Mouse (Mus musculus) fat pad, adult 2 months (tissue): ENCODE results near the gene Clcn3.
"Not testable (repeated sequence)": the region's sequence is repeated elsewhere in the genome, so short reads cannot be mapped to it uniquely, and the experiment has no call there.

Source experiments
- DNase-seq: peaks from one replicate; pipeline ENCODE4 v3.0.0-alpha.2; 2011; ENCODE audit warnings: low read depth, low spot score; ENCODE audit errors: extremely low read depth

Gene Clcn3

GRCm38 (mm10) chr8:60982701-60983687 is at the start of gene Clcn3:
Clcn3 (minus strand) TSS chr8:60983300.
- peak; percentile 76 for DNase-seq

- DNase-seq, result no peak
These were observed 13.4 kb upstream of the Clcn3 start for GRCm38 (mm10) chr8:60996468-60996867.

GRCm38 (mm10) chr8:60993639-60993986 is 10.5 kb upstream of the Clcn3 start:
- no peak for DNase-seq

GRCm38 (mm10) chr8:60992910-60993638 is 10.0 kb upstream of the Clcn3 start, which contains the start of gene Nek1:
Nek1 (plus strand) TSS chr8:60993195.
- DNase-seq, result peak; percentile 70

DNA sequence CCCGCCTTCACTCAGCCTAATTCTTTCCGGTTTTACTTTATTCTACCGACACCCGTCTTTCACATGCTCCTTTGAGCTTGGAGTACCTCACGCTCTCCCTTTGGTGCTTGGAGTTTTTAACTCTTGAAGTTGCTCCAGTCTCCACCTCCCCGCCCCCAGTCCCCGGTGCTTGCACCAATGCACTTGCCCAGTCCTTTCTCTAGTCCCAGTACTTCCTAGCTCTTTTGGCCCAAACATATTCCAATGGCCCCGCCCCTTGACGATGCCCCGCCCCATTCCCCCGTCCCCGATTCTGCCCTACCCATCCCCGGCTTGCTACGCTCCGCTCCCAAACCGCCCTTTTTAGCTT is 9.4 kb upstream of the Clcn3 start:
- DNase-seq, result peak; percentile 51

DNA sequence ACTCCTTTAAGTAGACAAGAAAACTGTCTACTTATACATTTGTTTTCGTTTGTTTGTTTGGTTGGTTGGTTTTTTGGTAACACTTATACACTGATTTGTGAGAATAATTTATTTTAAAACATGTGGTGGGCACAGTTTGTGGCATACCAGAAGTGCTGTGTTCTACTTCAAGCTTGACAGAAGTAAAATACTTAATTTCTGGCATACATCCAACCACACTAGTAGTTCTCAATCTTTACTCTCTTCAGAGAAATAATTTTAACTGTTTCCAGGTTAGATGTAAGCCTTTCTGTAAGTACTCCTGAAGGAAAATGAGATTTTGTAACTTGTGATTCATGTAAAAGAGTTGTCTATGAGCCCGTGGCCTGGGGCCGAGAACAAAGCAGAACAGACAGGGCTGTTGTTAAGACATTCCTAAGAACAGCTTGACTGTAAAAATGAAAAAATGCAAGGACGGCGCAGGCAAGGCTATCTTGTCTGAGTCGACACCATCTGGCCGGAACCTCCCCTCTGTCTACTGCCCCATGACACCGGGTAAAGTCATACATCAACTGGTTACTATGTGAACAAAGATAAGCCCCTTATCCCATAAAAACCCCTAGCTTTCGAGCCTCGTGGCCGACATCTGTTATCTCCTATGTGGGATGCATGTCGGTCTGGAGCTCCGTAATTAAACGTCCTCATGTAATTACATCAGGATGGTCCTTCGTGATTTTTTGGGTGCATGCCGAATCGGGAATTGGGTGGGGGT is 1.3 kb upstream of the Clcn3 start:
- DNase-seq, result not testable (repeated sequence)

DNA sequence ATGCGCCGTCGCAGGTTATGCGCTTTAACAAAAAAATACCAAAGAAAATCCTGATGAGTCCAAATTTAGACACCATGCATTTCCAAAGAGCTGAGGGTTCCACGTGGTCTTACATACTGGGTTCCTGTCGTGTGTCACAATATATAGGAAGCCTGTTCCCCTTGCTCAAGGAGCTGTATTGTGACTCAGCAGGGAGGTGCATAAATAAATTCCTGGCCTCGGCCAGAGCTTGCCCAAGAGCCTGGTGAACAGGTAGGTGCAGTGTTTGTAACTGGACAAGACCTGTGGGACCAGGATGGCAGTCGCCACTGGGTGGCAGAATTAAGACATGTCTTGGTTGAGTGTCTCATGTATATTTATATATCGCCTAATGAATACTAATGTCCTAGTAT is 584 bp upstream of the Clcn3 start:
- peak; percentile 92 for DNase-seq

- no peak for DNase-seq
These were observed 1.7 kb downstream of the Clcn3 start for GRCm38 (mm10) chr8:60981388-60981787.

- DNase-seq, result no peak
These were observed 4.6 kb downstream of the Clcn3 start for GRCm38 (mm10) chr8:60978496-60978895.

- DNase-seq, result no peak
These were observed 6.3 kb downstream of the Clcn3 start for GRCm38 (mm10) chr8:60976818-60977217.

DNA sequence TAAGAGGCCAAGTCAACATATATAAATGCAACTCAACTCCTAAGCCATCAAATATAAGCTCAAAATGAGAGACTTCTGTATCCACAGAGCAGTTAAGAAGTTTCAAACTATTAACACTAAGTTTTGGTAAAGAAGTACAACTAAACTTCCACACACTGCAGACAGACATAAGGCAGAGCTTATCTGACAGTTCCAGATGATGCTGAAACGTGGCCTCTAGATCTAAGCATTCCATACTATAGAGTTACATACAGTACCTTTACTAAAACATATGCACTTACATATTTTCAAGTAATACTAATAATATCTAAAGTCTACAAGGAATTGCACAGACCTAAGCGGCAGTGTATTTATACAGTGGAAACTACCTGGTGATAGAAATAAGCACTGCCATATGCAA is 8.3 kb downstream of the Clcn3 start:
- DNase-seq, result no peak

- DNase-seq, result no peak
These were observed 9.7 kb downstream of the Clcn3 start for GRCm38 (mm10) chr8:60973448-60973847.

DNA sequence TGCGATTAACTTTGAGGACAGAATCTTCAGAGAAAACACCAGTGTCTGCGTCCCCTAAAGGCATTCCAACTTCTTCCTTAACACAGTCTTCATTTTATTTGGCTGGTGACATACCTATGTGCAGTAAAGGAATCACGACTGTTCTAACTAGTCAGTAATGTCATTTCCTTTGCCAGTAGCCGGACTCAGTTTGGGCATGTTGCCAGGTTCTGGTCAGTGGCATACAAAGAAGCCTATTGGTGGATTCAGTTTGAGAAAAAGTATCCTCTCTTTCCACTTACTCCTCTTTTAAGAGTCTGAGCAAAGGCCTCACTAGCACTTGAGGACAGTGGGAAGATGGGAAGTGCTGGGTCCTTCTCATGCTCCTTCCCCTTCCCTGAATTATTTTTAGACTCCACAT is 11.3 kb downstream of the Clcn3 start:
- DNase-seq, result no peak

GRCm38 (mm10) chr8:60969091-60969490 is 14.0 kb downstream of the Clcn3 start:
- DNase-seq, result no peak

- DNase-seq, result no peak
These were observed 17.4 kb downstream of the Clcn3 start for GRCm38 (mm10) chr8:60965741-60966140.

DNA sequence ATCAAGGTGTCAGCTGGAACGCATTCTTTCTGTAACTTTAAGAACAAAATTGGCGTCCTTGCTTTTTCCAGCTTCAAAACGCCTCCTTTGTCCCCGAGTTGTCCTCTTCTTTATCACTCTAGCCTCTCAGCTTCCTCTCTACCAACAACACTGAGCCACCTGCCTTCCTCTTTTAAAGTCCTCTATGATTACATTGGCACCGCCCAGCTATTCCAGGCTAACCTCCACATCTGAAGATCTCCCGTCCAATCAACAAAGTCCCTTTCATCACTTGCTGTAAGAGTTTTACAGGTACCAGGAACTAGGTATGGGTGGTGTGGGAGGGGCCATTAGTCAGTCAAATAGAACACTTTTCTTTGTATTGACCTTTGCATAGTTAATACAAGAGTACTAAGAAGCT is 17.8 kb downstream of the Clcn3 start:
- no peak for DNase-seq

DNA sequence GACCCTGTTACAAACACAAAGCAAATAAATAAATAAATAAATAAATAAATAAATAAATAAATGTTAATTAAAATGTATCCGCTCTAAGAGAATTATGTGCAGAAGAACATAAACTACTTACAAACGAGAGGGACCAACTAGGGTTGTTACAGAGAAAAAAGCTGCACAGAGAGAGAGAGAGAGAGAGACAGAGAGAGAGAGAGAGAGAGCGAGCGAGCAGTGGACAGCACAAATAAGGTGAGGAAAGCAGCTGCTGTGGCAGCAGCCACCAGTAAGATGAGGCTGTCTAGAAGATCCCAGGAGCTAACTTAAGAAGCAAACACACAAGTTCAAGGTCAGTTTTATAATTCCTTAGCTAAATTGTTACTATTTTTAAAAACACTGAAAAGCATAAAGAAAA is 18.6 kb downstream of the Clcn3 start:
- no peak for DNase-seq

DNA sequence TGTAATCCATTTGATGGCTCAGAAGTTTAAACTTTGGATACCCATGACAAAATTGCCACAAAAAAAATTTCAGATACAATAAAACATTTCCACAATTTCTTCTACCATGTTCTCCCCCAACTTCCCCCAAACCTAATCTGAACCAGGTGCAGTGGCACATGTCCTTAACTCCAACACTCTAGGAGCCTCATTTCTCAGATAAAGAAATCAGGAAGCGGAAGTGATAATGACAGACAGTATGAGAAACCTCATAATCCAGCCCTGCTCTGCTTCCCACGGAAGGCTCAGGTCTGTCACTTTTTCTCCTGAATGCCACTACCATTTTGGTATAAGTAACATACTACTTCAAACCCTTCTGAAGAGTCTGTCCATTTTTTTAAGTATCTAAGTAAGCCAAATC is 19.2 kb downstream of the Clcn3 start:
- DNase-seq, result no peak

- no peak for DNase-seq
These were observed 20.3 kb downstream of the Clcn3 start for GRCm38 (mm10) chr8:60962763-60963162.

GRCm38 (mm10) chr8:60956847-60957246 is 26.3 kb downstream of the Clcn3 start:
- no peak for DNase-seq

DNA sequence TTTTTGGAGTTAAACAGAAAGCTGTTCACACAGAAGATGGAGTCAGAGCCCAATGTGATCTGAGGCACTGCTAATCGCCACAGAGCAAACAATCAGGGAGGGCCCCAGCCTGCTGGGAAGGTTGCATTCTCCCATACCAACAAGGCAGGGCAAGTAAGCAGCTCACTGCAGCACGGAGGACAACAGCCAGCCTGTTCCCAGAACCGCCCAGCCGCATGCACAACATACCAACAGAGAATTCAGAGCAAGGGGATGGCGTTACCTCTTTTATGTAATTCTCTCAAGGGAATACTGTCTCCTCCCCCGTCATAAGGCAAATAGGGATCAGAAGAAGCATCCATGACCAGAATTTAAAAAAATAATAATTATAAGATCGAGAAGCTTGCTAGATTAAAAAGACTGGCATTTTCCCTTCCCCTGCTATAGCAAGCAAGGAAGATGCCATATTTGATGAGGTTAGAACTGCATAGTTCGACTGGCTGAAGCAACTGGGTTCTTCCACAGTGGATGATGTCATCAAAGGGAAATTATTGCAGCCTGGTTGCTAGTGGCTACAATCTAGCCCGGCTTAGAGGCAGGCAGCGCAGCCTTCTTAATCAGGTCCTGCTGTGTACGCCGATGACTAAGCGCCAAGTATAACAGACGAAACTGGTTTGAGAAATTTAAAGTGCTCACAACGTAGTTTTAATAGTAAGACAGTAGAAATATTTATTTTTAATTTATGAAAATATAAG is 28.7 kb downstream of the Clcn3 start:
- peak; percentile 45 for DNase-seq
